Mouse (Mus musculus): ENCODE data around the gene Gm29609.

DNA sequence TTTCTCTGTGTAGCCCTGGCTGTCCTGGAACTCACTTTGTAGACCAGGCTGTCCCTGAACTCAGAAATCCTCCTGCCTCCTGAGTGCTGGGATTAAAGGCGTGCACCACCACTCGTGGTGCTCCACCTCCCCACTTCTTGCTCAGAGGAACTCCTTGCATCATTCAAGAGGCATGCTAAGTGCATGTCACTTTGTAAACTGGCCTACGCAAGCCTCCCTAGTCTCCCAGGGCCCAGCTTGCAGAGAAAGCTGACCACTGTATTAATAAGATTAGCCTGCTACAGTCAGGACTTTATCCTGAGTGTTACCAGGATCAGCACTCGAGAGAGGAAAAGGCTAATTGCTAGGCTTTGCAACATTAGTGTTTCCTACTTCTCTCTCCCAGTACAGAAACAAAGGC, 11.1 kb downstream of the Gm29609 start:
- TF ChIP-seq MAZ (IDR thresholded peaks at IDR 0.05; ENCODE audit: low read depth, low read length) (no peak), MEF2A (IDR thresholded peaks at IDR 0.05; ENCODE audit: borderline replicate concordance, low read depth, low read length) (no peak), CTCF (conservative IDR thresholded peaks at IDR 0.05 in 1 of 2, IDR thresholded peaks at IDR 0.05 in 1 of 2; ENCODE audit: low read depth in 2 of 2, low read length in 2 of 2) (no peak), POLR2A (IDR thresholded peaks at IDR 0.05; ENCODE audit: low read depth, low read length) (no peak), BHLHE40 (IDR thresholded peaks at IDR 0.05; ENCODE audit: low read depth, low read length) (no peak), ELF1 (IDR thresholded peaks at IDR 0.05; ENCODE audit: low read depth, low read length) (no peak), ETS1 (conservative IDR thresholded peaks at IDR 0.05; ENCODE audit: low read depth, low read length) (no peak), EP300 (IDR thresholded peaks at IDR 0.05; ENCODE audit: low read length) (no peak), NELFE (IDR thresholded peaks at IDR 0.05; ENCODE audit: low read depth, low read length) (no peak), ZC3H11A (IDR thresholded peaks at IDR 0.05; ENCODE audit: low read depth, low read length) (no peak)
